Mouse (Mus musculus): ENCODE data around the gene Setdb1. TPM values are rescaled to one million over a fixed set of nuclear protein-coding genes. Genes with fewer than 3 reads are reported as not detected.

Setdb1 gene
- total and polyA plus RNA-seq, 3 experiments: 33.7 to 49.5 (median 43.2) TPM

GRCm38 (mm10) chr3:95277149-95277551 is 79.9 kb downstream of the Setdb1 start:
- no peak overlapping the region for H3K27ac ChIP-seq (ENCODE audit: insufficient read depth, low read depth)
- H3K4me2 ChIP-seq (ENCODE audit: insufficient read depth, low read depth, poor library complexity, severe bottlenecking): no peak overlapping the region
- no peaks in the 10 kb centered on the region for H3K9me3 ChIP-seq (replicated peaks; ENCODE audit: low read length)
- in situ Hi-C loops (cut with MboI; ENCODE audit: low pct_ligation_motif_present, low pct_unique_long_range_greater_than_20kb, low sequenced_read_pairs) (no loop called here), dilution Hi-C loops (cut with MboI; ENCODE audit: extremely low pct_ligation_motif_present, extremely low pct_unique_long_range_greater_than_20kb, low sequenced_read_pairs) (no loop called here)
- no peak overlapping the region for H3K9ac ChIP-seq (ENCODE audit: insufficient read depth, low read depth)
- no peak for TF ChIP-seq E2F4 (IDR thresholded peaks at IDR 0.05; ENCODE audit: insufficient replicate concordance, low read depth, low read length)
- no peak for TF ChIP-seq ETS1 (conservative IDR thresholded peaks at IDR 0.05; ENCODE audit: low read depth, low read length)
- TF ChIP-seq ZKSCAN1 (IDR thresholded peaks at IDR 0.05; ENCODE audit: borderline replicate concordance, low read depth, low read length): no peak
- TF ChIP-seq JUND (conservative IDR thresholded peaks at IDR 0.05; ENCODE audit: low read depth, low read length): no peak
- TF ChIP-seq EP300 (IDR thresholded peaks at IDR 0.05; ENCODE audit: low read length): no peak
- no peak for TF ChIP-seq NELFE (IDR thresholded peaks at IDR 0.05; ENCODE audit: low read depth, low read length)
- no peak for TF ChIP-seq IRF4 (IDR thresholded peaks at IDR 0.05; ENCODE audit: low read depth, low read length)
- TF ChIP-seq CTCF (conservative IDR thresholded peaks at IDR 0.05 in 1 of 2, IDR thresholded peaks at IDR 0.05 in 1 of 2; ENCODE audit: low read depth in 2 of 2, low read length in 2 of 2): no peak
- TF ChIP-seq POLR2A (IDR thresholded peaks at IDR 0.05; ENCODE audit: low read depth, low read length): no peak
- TF ChIP-seq NRF1 (IDR thresholded peaks at IDR 0.05; ENCODE audit: low read depth, low read length): no peak
- no peak for TF ChIP-seq MAX (IDR thresholded peaks at IDR 0.05; ENCODE audit: low read length)
- no peak for TF ChIP-seq JUN (IDR thresholded peaks at IDR 0.05; ENCODE audit: insufficient read depth, low read depth, low read length)
- TF ChIP-seq HCFC1 (IDR thresholded peaks at IDR 0.05; ENCODE audit: low read depth, low read length): no peak
- no peak for TF ChIP-seq ELF1 (IDR thresholded peaks at IDR 0.05; ENCODE audit: low read depth, low read length)
- TF ChIP-seq MXI1 (IDR thresholded peaks at IDR 0.05; ENCODE audit: low read depth, low read length): no peak
- TF ChIP-seq RAD21 (IDR thresholded peaks at IDR 0.05; ENCODE audit: low read depth, low read length): no peak
- TF ChIP-seq USF1 (IDR thresholded peaks at IDR 0.05; ENCODE audit: low read depth, low read length): no peak
- TF ChIP-seq PAX5 (IDR thresholded peaks at IDR 0.05; ENCODE audit: low read length): no peak
- TF ChIP-seq TBP (conservative IDR thresholded peaks at IDR 0.05; ENCODE audit: low read depth, low read length): no peak
- TF ChIP-seq CHD2 (IDR thresholded peaks at IDR 0.05; ENCODE audit: low read length): no peak
- peaks cover 0 to 32% of the 10 kb centered on the region in 2 experiments; a peak in 3 of 4 replicates for H3K4me1 ChIP-seq (ENCODE audit: control insufficient read depth in 1 of 2, insufficient read depth in 2 of 2)
- no peak overlapping the region for H3K4me3 ChIP-seq (replicated peaks in 1 of 3; ENCODE audit: low read depth in 2 of 3, low read length in 2 of 3, poor library complexity in 1 of 3)
- no peak for DNase-seq (ENCODE audit: extremely low read depth)
- 0 out of 2 replicates have a peak, but pooled peaks cover 2% of the 10 kb centered on the region for H3K79me2 ChIP-seq (replicated peaks; ENCODE audit: control insufficient read depth, extremely low read depth, insufficient read depth, poor library complexity, severe bottlenecking)
- no peaks in the 10 kb centered on the region for H3K27me3 ChIP-seq (replicated peaks)
- H3K36me3 ChIP-seq (replicated peaks in 1 of 2; ENCODE audit: control insufficient read depth in 1 of 2, insufficient read depth in 1 of 2, low read length in 1 of 2): peaks cover 0 to 12% of the 10 kb centered on the region in 2 experiments

GRCm38 (mm10) chr3:95276428-95276934 is 80.5 kb downstream of the Setdb1 start:
- Histone ChIP-seq H3K4me2 (ENCODE audit: insufficient read depth, low read depth, poor library complexity, severe bottlenecking) (no peak overlapping the region), H3K27ac (ENCODE audit: insufficient read depth, low read depth) (no peak overlapping the region), H3K4me1 (ENCODE audit: control insufficient read depth in 1 of 2, insufficient read depth in 2 of 2) (peaks cover 0 to 32% of the 10 kb centered on the region in 2 experiments; a peak in 3 of 4 replicates), H3K9ac (ENCODE audit: insufficient read depth, low read depth) (no peak overlapping the region), H3K36me3 (replicated peaks in 1 of 2; ENCODE audit: control insufficient read depth in 1 of 2, insufficient read depth in 1 of 2, low read length in 1 of 2) (peaks cover 0 to 14% of the 10 kb centered on the region in 2 experiments), H3K79me2 (replicated peaks; ENCODE audit: control insufficient read depth, extremely low read depth, insufficient read depth, poor library complexity, severe bottlenecking) (0 out of 2 replicates have a peak, but pooled peaks cover 2% of the 10 kb centered on the region), H3K4me3 (replicated peaks in 1 of 3; ENCODE audit: low read depth in 2 of 3, low read length in 2 of 3, poor library complexity in 1 of 3) (no peak overlapping the region), H3K27me3 (replicated peaks) (no peaks in the 10 kb centered on the region), H3K9me3 (replicated peaks; ENCODE audit: low read length) (no peaks in the 10 kb centered on the region)
- in situ Hi-C loops (cut with MboI; ENCODE audit: low pct_ligation_motif_present, low pct_unique_long_range_greater_than_20kb, low sequenced_read_pairs) (no loop called here), dilution Hi-C loops (cut with MboI; ENCODE audit: extremely low pct_ligation_motif_present, extremely low pct_unique_long_range_greater_than_20kb, low sequenced_read_pairs) (no loop called here)
- DNase-seq (ENCODE audit: extremely low read depth): no peak
- TF ChIP-seq PAX5 (IDR thresholded peaks at IDR 0.05; ENCODE audit: low read length) (no peak), NELFE (IDR thresholded peaks at IDR 0.05; ENCODE audit: low read depth, low read length) (no peak), MYC (IDR thresholded peaks at IDR 0.05; ENCODE audit: low read depth, low read length) (no peak), JUN (IDR thresholded peaks at IDR 0.05; ENCODE audit: insufficient read depth, low read depth, low read length) (no peak), MAX (IDR thresholded peaks at IDR 0.05; ENCODE audit: low read length) (no peak), KAT2A (IDR thresholded peaks at IDR 0.05; ENCODE audit: insufficient replicate concordance, low read length) (no peak), IRF4 (IDR thresholded peaks at IDR 0.05; ENCODE audit: low read depth, low read length) (no peak), POLR2AphosphoS2 (IDR thresholded peaks at IDR 0.05; ENCODE audit: low read depth, low read length) (no peak), SMC3 (IDR thresholded peaks at IDR 0.05; ENCODE audit: low read depth, low read length) (no peak), E2F4 (IDR thresholded peaks at IDR 0.05; ENCODE audit: insufficient replicate concordance, low read depth, low read length) (no peak), ETS1 (conservative IDR thresholded peaks at IDR 0.05; ENCODE audit: low read depth, low read length) (no peak), RAD21 (IDR thresholded peaks at IDR 0.05; ENCODE audit: low read depth, low read length) (no peak), ZMIZ1 (IDR thresholded peaks at IDR 0.05; ENCODE audit: low read depth, low read length) (no peak), ELF1 (IDR thresholded peaks at IDR 0.05; ENCODE audit: low read depth, low read length) (no peak), JUND (conservative IDR thresholded peaks at IDR 0.05; ENCODE audit: low read depth, low read length) (no peak), CTCF (conservative IDR thresholded peaks at IDR 0.05 in 1 of 2, IDR thresholded peaks at IDR 0.05 in 1 of 2; ENCODE audit: low read depth in 2 of 2, low read length in 2 of 2) (no peak)
